Mouse (Mus musculus) left cerebral cortex, postnatal 25 days (tissue): ENCODE measurements at regions not wholly inside any gene's neighbourhood (a gene's known extent, or its start where the extent isn't known, plus 50 kb on each side); places are given as distances from the start of the nearest gene placed in this dataset.

Source experiments
- DNase-seq, 2 experiments: peaks; one replicate each; pipeline ENCODE4 v3.0.0; 2022; ENCODE audit warnings: low spot score in 2 of 2, mixed read lengths in 1 of 2
- intact Hi-C: fragments of 180-260 bp; cut with DNase I; formaldehyde crosslinking; loops from one replicate; pipeline ENCODE4 v1.15.1; 2025

DNA sequence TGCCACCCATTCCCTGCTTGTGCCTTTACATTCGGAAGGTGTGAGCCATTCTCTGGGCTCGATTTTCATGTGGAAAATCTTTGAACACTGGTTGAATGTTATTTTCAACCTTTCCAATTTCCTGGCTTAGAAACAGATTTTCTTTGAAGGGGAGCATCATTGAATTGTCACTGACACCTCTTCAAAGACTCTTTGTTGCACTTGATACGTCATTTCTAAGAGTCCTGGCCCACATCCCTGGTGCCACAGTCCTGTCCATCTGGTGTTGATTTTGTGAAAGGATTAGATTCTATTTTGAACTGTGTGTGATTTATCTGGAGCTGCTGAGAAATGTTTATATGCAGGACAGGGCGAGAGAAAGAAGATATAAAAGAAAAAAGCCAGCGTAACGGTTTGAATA lies 217.6 kb downstream of the Fam173b start:
- intact Hi-C loops = no loop called here
- peak in 1 of 2 experiments; percentile 17 for DNase-seq

DNA sequence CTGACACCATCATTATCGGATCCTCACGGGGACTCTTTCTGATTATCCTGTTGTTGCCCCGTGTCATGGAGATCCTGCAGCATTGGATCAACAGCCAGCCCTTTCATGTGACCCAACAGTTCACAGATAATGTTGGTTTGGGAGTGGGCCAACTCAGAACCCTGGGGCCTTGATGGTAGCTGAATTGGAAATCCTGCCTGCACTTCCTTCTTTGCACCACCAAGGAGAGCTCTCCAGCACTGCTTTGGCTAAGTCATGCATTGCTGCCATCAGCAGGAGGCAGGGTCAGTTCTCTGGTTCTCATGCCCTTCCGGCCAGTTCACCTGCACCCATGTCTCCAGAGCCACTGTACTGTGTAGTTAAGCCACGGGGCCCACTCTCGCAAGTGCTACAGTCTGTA lies 225.6 kb downstream of the Fam173b start:
- peak in 1 of 2 experiments; percentile 4 for DNase-seq

DNA sequence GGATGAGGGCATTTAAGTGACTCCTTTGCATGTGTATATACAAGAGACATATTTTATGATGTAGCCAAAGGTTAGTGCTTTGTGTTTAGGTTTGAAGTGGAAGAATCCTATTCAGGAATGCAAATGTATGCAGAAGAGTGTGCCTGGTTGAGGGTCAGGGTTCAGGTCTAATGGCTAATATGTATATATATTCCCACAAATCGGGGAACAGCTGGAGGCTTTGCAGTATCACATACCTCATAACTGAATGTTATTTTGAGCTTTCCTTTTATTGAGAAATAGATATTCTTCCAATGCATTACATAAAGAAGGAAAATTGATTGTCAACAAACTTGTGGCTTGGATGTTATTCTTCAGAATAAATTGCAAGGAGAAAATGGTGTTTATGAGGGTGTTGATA lies 239.9 kb downstream of the Fam173b start:
- intact Hi-C loops = no loop called here
- no peak for DNase-seq

More for the DNA sequence above, 225.6 kb downstream of the Fam173b start:
- intact Hi-C loops = no loop called here

DNA sequence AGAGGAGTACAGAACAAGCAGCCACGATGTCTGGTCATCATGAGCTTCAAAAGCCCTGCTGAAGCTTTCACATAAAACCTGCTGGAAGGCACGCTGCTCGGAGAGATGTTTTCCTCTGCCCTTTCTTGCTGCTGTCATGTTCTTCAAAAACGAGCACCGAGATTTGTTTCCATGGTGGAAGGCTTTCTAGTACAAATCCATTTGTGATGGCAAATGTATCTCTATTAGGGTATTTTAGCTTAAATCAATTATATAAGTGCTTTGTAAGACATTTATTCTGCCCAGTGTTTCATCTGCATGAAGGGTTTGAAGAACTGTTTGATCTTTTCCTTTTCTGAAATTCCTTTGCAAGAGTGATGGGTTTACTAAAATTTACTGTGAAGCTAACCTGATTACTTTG lies 253.1 kb downstream of the Fam173b start:
- intact Hi-C loops = no loop called here
- no peak for DNase-seq

DNA sequence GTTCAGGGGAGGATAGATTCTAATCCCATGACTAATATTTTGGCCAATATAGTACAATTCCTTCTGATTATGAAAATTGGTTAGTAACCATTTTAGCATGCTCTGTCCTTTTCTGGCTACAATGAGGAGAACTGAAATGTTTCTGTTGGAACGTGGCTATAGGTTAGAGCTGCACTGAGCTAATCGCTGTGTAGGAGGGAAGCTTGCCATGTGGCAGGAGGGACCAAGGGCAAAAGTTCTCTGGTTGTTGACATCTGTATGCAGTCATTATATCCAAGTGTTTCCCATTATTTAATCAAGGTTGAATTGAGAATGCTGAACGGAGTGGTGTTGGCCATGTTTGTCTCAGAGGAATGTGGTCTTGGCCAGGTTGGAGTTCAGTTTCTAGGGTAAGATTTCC lies 253.5 kb downstream of the Fam173b start:
- intact Hi-C loops = no loop called here
- no peak for DNase-seq

DNA sequence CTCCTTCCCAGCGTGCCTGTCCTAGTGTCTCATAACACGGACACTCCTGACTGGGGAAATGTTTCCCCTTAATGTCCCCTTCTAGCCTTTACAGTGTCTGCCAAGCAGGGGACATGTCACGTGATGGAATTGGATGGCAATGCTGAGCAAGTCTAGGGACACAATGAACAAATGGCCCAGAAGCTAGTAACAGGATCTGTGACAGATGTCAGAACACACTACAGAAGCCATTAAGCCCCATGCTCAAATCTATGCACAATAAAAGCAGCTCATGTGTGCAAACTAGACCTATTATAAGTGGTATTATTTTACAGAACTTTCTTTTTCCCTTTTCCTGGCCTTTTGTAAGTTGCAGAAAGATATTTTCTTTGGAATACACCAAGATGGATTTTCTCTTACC lies 267.4 kb downstream of the Fam173b start:
- intact Hi-C loops = no loop called here
- DNase-seq = no peak

DNA sequence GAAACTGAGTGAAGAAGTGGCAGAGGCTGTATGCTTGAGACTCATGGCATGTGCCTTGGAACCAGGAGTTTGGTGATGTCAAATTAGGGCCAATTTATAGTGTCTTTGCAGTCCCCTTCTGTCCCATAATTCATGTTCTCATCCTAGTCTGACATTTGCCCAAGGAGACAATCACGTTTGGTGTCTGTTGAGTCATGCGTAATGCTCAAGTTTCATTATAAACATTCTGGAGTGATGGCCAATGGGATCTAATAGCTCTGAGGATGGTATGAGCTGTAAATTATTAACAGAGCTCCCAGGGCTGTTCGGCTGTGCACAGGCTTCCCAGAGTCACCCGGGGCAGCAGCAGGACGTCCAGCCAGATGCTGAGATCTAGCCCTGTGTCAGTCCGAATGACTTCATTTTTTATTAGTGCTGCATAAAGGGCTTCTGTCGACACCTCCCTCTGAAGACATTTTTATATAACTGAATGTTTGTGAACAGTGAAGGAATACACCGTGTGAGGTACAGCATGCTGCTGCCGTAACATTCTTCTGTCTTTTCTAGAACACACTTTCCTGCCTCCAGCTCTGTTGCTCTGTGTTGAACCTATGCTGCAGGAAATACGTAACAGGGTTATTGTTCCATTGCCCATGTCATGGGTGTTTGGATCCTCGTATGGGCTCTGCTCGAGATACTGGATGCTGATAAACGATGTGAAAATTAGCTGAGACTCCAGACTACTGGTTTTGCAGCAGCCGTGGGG lies 268.2 kb downstream of the Fam173b start:
- DNase-seq = no peak
- intact Hi-C loops = no loop called here

DNA sequence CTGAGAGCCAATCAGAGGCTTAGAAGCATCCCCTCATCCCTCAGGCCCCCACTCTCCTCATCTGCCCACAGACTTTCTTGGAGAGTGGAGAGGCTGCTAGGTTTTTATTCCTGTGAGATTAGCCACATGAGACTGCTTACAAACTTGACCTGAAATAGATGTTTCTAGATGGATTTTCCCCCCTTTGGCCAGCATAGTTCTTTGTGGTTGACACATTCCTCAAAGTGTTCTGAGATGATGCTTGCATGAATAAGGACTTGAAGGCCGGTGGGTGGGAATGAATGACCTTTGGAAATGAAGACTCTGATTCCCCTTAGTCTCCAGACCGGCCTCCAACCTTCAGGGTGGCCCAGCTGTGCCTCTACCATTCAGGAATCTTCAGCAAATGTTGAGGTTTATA lies 273.8 kb downstream of the Fam173b start:
- no peak for DNase-seq
- intact Hi-C loops = no loop called here

DNA sequence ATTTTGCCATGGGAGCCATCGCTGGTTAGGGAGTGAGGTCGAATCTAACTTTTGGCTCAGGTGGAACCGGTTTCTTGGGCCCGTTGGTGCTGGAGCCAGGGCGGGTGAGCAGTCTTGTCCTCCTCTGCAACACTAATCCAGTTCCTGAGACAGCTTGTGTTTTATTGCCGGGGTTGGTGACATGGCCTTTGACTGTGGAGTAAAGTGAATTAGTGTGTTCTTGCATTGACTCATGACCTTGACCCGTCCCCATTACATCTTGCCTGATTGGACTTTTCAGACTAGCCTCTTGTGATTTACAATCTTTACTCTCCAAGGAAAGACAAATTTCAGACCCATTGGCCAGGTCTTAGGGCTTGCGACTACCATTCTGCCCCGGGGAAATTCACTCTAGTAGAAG lies 278.8 kb downstream of the Fam173b start:
- DNase-seq = no peak
- intact Hi-C loops = no loop called here

DNA sequence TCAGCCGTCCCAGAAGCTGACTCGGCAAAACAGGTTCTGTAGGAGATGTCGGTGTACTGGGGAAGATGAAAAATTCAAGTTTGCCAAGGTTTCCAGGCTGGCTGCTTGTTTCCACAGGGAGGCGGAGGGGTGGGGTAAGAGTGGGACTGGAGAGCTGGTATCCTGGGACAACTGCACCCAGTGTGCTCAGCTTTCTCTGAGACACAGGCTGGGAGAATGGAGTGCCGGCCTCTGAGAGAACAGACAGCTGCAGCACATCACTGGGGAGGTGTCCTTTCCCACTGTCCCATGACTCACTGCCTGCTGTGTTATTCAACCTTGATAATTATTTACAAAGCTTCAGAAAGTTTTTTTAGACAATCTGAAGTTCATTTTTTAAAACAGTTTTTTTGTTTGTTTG lies 280.7 kb downstream of the Fam173b start:
- intact Hi-C loops = no loop called here
- no peak for DNase-seq

DNA sequence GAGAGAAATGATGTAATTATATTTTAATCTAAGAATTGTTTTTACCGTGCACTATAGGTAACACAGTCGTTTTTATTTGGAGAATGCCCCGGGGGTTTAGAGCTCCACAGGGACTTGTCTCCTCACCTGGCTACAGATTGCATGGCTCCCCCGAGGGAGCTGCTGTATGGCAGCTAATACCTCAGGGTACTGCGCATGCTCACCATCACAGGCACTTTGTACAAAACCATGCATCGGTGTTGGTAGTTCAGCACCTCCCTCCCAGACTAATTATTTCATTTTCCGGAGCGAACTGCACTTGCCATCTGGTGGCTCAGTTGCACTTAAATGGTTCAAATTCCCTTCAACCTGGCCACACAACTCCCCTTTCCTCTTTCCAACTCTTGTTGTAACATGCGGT lies 281.9 kb downstream of the Fam173b start:
- intact Hi-C loops = no loop called here

DNA sequence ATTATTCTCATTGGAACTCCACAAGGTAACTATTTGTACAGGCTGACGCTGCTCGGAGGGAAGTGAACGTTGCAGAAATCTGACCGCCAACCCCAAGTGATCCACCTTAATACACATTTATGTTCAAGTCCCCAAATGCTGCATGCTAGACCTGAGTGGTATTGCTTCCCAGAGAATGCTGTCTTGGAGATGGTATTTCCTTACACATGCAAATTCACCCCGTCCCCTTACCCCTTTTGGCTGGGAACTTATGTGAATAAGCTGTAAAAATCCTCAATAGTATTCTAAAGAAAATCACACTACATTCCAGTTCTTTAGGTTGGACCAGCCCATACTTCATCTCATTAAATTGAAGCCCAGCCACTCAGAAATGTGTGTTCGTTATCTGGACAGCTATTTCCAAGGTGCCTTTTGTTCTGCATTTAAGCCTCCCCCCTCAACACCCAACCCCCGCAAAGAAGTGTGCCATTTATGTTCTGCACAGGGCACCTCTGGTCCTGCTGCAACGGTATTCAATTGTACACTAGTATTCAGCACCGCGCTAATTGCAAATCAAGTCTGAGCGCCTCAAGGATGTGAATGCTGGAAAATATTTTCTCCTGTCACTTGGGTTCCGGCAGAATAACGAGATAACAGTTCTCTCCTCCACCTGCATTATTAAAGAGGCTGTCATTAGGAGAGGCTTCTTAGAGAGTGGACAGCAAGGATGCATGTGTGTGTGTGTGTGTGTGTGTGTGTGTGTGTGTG lies 278.0 kb upstream of the Tas2r119 start:
- intact Hi-C loops = no loop called here
- no peak for DNase-seq

More for the DNA sequence above, 281.9 kb downstream of the Fam173b start:
- DNase-seq = no peak

DNA sequence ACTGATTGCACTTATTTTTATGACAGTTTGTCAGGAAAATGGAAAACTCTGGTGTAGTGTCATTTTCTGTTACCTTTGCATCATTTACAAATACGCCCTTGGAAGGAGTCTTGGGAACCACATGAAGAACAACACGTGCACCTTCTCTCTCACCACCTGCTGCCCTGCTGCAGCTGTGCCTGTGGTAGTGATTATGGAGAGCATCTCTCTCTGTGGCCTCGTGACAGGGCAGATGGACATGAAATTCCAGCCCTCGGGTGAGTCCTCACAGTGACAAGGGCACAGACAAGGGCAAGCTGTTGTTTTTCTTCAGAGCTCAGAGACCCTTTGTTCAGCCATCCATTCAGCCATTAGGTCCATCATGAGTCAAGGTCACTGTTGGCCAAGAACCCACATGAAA lies 276.8 kb upstream of the Tas2r119 start:
- no peak for DNase-seq
- intact Hi-C loops = no loop called here

DNA sequence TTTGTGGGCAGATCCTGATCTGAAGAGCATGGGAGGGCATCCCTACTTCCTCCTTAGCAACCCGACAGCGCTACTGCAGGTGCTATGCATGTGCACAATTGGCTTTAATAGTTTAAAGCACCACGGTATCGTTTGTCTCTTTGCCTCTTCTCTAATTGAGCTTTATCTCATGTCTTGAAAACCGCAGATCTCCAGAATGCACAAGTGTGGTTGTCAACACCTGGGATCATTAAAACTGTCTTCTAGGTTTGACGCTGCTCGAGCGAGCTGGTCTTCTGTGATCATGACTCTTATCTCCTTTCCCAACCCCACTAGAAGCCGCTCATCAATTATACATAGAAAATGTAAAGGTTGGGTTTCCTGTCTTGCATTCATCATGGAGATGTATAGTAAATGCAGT lies 268.7 kb upstream of the Tas2r119 start:
- intact Hi-C loops = no loop called here

DNA sequence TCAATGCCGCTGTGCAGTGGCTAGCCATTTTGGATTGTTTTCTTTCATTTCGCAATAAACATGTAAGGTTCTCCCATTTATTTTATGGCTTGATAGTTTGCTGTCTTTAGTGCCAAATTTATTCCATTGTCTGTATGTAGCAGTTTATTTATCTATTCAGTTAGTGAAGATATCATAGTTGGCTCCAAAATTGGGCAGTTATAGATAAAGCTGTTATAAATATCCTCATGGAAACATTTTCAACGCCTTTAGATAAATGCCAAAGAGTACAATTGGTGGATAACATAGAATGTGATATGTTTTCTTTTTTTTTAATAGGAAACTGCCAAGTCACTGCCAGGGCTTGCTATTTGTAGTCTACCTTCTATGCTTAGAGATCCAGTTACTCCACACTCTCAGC lies 265.1 kb upstream of the Tas2r119 start:
- DNase-seq = no peak
- intact Hi-C loops = no loop called here

More for the DNA sequence above, 268.7 kb upstream of the Tas2r119 start:
- DNase-seq = no peak

DNA sequence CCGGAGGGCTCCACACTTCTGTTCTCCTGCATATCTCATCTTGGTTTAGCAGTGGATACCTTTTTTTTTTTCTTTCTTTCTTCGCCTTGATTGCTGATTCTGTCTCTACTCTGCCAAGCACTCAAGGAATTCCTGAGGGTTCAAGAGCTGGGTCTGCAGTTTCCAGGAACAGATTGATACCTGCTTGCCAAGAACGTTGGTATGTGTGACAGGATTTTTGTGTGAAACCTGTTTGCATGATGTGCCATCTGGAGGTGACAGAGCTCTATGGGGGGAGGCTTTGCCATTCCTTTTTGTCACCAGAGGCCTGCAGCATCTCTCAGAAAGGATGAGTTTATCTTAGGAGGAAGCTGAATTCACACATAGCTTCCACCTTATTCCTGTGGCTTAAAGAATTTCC lies 255.6 kb upstream of the Tas2r119 start:
- intact Hi-C loops = no loop called here
- DNase-seq = peak in 1 of 2 experiments; percentile 61

DNA sequence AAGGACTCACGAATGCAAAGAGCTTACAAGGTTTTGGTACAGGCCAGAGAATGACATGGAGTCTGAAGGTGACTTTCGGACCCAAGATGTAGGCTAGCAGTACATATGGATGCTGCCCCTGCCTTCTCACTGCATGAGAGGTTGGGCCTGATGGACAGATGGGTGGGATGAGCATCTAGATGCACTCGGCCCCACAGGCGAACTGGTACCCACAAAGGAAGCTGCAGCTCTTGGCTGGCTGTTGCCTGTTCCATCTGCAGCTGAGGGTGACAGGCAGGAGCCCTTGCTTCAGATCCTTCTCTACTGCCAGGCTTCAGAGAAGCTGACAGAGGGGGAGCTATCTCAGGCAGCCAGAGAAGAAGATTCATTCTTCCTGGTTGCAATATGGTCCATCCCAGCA lies 216.8 kb upstream of the Tas2r119 start:
- DNase-seq = no peak
- intact Hi-C loops = no loop called here

DNA sequence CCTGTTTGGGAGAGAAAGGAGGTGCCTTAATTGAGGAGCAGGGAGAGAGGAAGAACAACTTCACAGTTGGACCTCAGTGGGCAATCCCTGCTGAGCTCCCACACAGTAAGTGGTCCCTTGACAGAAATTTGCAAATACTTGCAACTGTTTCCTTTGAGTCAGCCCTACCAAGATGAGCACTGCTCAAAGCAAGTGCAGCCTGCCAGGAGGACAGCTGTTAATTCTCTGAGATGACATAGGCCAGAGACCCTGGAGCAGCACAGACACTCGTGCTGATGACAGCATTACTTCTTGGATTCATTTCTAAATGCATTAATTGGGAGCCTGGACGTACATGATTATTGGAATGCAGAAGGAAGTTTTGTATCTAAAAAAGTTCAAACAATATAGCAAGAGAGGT lies 215.1 kb upstream of the Tas2r119 start:
- intact Hi-C loops = no loop called here
- DNase-seq = no peak

DNA sequence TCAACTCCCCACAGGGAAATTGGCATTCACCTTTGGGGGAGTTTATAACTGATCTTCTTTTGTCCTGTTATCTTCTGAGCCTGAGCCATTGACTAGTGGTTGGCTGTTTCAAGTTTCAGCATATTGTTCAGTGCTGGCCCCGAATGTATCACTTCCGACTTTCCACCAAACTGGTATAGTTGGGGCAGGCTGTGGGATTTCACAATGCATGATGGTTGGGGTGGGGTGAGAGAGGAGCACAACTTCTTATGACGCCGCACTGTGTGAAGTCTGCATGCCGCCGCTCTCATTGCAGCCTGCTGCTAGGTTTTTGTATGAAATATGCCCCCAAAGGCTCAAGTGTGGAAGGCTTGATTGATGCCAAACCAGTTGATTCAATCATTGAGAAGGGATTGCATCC lies 212.2 kb upstream of the Tas2r119 start:
- intact Hi-C loops = no loop called here
- DNase-seq = no peak

DNA sequence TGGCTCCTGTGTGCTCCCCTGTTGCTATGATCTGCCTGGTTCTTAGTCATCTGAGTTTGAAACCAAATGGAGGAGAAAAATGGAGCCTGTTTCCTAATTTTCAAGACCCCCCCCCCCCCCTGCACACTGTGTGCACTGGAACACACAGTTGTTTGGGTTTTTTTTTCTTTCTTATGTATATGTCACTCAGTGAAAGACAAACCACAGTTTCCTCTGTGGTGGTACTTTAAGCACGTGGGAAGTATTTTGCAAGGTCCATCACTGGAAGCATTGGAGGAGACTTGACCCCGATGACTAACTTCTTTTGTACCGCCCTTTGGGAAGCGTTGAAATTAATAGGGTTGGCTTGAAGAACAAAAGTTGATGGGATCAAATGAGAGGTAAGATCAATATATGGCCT lies 211.5 kb upstream of the Tas2r119 start:
- intact Hi-C loops = no loop called here
- no peak for DNase-seq

DNA sequence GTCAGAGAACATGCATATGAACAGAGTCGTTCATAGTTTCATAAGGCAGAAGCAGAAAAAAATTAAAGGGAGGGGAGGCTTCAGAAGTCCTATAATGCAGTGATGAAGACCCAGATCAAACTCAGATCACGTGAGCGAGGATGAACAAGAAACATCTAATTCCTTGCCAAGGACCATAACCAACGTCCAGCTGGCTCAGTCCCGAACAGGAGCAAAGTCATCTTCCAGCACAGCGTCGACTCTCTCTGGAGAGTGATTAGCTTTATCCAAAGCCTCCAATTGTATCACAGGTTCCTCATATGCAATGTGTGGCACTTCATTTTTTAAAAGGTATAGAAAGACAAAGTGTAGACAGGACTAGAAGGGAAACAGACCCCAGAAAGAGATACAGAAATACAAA lies 204.2 kb upstream of the Tas2r119 start:
- intact Hi-C loops = no loop called here

More for the DNA sequence above, 204.2 kb upstream of the Tas2r119 start:
- DNase-seq = no peak
